Mouse (Mus musculus) C2C12 (cell line): ENCODE results near the gene Ppfia3.

Source experiments
- CTCF ChIP-seq: IDR thresholded peaks from one replicate; pipeline ENCODE4 v1.5.1; 2011; ENCODE audit not compliant: control insufficient read depth, insufficient read depth, insufficient read length
- FOSL1 ChIP-seq: IDR thresholded peaks from one replicate; pipeline ENCODE4 v1.8.0; 2011; ENCODE audit warnings: mild to moderate bottlenecking, low read length; ENCODE audit not compliant: poor library complexity, insufficient read depth, severe bottlenecking
- MAX ChIP-seq: IDR thresholded peaks from one replicate; pipeline ENCODE4 v1.6.1; 2011; ENCODE audit warnings: mild to moderate bottlenecking, control low read depth
- MYOG ChIP-seq: IDR thresholded peaks from one replicate; pipeline ENCODE4 v1.6.1; 2011; ENCODE audit not compliant: control insufficient read depth, insufficient read length; ENCODE audit errors: extremely low read depth
- USF1 ChIP-seq: IDR thresholded peaks from one replicate; pipeline ENCODE4 v1.6.1; 2011; ENCODE audit warnings: low read depth, mild to moderate bottlenecking, control low read depth, moderate library complexity

DNA sequence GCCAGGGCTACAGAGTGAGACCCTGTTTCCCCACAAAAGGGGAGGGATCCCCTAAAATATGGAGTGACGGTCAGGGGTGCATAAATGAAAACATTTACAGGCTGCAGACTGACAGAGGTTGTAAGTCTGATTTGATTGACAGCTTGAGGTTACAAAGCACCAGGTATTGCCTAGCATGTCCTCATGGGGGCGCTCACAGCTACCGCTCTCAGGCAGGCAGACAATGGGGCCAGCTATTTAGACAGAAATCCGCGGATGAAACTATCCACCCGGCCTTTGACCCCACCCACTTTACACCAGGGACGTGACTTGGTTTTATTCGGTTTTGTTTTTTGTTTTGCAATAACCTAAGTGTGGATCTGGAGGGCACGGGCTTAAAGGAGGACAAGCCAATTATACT is 57.4 kb downstream of the Ppfia3 start:
- peak; percentile 36 for TF ChIP-seq CTCF
- no peak for TF ChIP-seq MAX
- no peak for TF ChIP-seq MYOG
- TF ChIP-seq FOSL1, result no peak
- TF ChIP-seq USF1, result no peak
